Comparison of ENCODE assay signal across 8 mouse cellular contexts in the genomic region with DNA sequence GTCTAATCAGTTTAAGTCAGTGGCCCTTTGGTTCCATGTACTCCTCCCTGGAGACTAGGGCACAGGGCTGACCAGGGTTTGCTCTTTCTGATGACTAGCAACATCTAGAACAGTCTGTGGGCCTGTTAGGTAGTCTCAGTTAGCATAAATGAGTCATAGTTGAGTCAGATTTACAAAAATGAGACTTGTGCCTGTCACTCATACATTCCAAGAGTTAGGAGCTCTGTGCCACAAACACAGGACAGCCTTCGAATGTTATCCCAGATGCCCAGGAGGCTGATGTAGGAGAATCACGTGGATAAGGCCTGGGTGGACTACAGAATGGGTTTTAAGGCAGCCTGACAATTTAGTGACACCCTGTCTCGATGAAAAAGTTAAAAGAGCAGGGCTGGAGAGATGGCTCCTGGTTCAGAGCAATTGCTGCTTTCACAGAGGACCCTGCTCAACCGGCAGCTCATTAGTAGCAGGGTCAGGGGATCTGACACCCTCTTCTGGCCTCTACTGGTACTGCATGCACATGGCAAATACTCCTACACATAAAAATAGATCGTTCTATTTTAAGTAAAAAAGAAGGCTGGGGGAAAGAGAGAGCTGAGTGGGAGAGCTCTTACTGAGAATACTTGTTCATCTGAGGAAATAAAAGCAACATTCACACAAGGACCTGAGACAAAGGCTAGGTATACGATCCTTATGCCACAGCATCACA. TPM values are rescaled to one million over a fixed set of nuclear protein-coding genes. Genes with fewer than 3 reads are reported as not detected.
DNase-seq lines count a peak whose midpoint lies in the region; ATAC-seq and TF ChIP-seq lines count a peak whose summit lies in the region.

No protein-coding gene starts in this region.

- no peaks in the 10 kb centered on the region for H3K9me3 ChIP-seq in hindbrain, embryonic 11.5 days (ENCODE audit: control insufficient read depth, low read length)
- no peaks in the 10 kb centered on the region for H3K9me3 ChIP-seq in hindbrain, embryonic 10.5 days
- no peaks in the 10 kb centered on the region for H3K9me3 ChIP-seq in ES-E14 (ENCODE audit: control insufficient read depth, insufficient read depth, low read depth, low read length)

- no peak overlapping the region for H3K27ac ChIP-seq in hindbrain, embryonic 11.5 days (ENCODE audit: low read depth, low read length)
- H3K27ac ChIP-seq in hindbrain, embryonic 10.5 days = no peak overlapping the region
- H3K27ac ChIP-seq in ES-E14 (ENCODE audit: insufficient read depth, low read depth, low read length, poor library complexity, severe bottlenecking) = no peak overlapping the region

- no peak overlapping the region for H3K9ac ChIP-seq in hindbrain, embryonic 11.5 days (ENCODE audit: low read depth, low read length)
- H3K9ac ChIP-seq in ES-E14 (ENCODE audit: insufficient read depth, low read depth, low read length, poor library complexity, severe bottlenecking) = no peak overlapping the region

- WGBS in hindbrain, embryonic 11.5 days = 73% methylated on average over 6 of the region's 6 CpGs
- 67% methylated on average over 6 of the region's 6 CpGs for WGBS in hindbrain, embryonic 10.5 days

- ATAC-seq in hindbrain, embryonic 11.5 days (ENCODE audit: low FRiP score) = no peak
- ATAC-seq in common myeloid progenitor, adult 5-6 weeks (replicated peaks; ENCODE audit: low read depth, poor library complexity, severe bottlenecking) = peak; percentile 78

- peak; percentile 35 for DNase-seq in hindbrain, embryonic 11.5 days (ENCODE audit: low spot score)
- no peak for DNase-seq in hindbrain, embryonic 10.5 days (ENCODE audit: low spot score)
- peak; percentile 58 for DNase-seq in ES-E14 (ENCODE audit: low read depth, low spot score)
- DNase-seq in left cerebral cortex, adult 18-20 months (ENCODE audit: low spot score in 2 of 2) = peak; percentile 59 to 68
- DNase-seq in right cerebral cortex, postnatal 14 days = peak; percentile 73
- DNase-seq in urinary bladder, adult 2 months (ENCODE audit: low spot score) = no peak
- no peak for DNase-seq in gastrocnemius, postnatal 25 days

- H3K4me1 ChIP-seq in hindbrain, embryonic 11.5 days (replicated peaks; ENCODE audit: control insufficient read depth, insufficient read depth, low read length) = no peaks in the 10 kb centered on the region
- no peaks in the 10 kb centered on the region for H3K4me1 ChIP-seq in hindbrain, embryonic 10.5 days (replicated peaks)
- H3K4me1 ChIP-seq in ES-E14 (ENCODE audit: control insufficient read depth in 2 of 2, insufficient read depth in 2 of 2, low read length in 2 of 2, poor library complexity in 1 of 2) = peaks cover 2 to 4% of the 10 kb centered on the region in 2 experiments; a peak in 1 of 4 replicates

- in situ Hi-C loops in ES-E14 (cut with MboI; ENCODE audit: low sequenced_read_pairs in 2 of 2, unreplicated experiment in 2 of 2) = loop anchor here in 1 of 2 experiments (25.0 kb wide), 1 partner anchor 184 kb away; no protein-coding TSS in a partner anchor

- no peak overlapping the region for H3K4me3 ChIP-seq in hindbrain, embryonic 11.5 days (ENCODE audit: low read depth, low read length)
- no peak overlapping the region for H3K4me3 ChIP-seq in hindbrain, embryonic 10.5 days
- H3K4me3 ChIP-seq in ES-E14 (ENCODE audit: insufficient read depth in 1 of 2, low read depth in 1 of 2, low read length in 2 of 2, poor library complexity in 1 of 2, severe bottlenecking in 1 of 2) = no peak overlapping the region

- no peak overlapping the region for H3K4me2 ChIP-seq in hindbrain, embryonic 11.5 days (replicated peaks; ENCODE audit: low read depth, low read length)

- no peaks in the 10 kb centered on the region for H3K27me3 ChIP-seq in hindbrain, embryonic 11.5 days (ENCODE audit: control insufficient read depth, insufficient read depth, low read length)
- no peaks in the 10 kb centered on the region for H3K27me3 ChIP-seq in hindbrain, embryonic 10.5 days (ENCODE audit: insufficient read depth, poor library complexity, severe bottlenecking)

- no peaks in the 10 kb centered on the region for H3K36me3 ChIP-seq in hindbrain, embryonic 11.5 days (ENCODE audit: control insufficient read depth, insufficient read depth, low read length)
- no peaks in the 10 kb centered on the region for H3K36me3 ChIP-seq in hindbrain, embryonic 10.5 days
- no peaks in the 10 kb centered on the region for H3K36me3 ChIP-seq in ES-E14 (ENCODE audit: control insufficient read depth, insufficient read depth, low read length, poor library complexity, severe bottlenecking)

TF ChIP-seq in ES-E14, 5 proteins besides CTCF, POLR2A, EP300 and RAD21:
- TF ChIP-seq HCFC1 (IDR thresholded peaks at IDR 0.05; ENCODE audit: borderline replicate concordance, insufficient read depth, low read length) (no peak), ZC3H11A (IDR thresholded peaks at IDR 0.05; ENCODE audit: borderline replicate concordance, low read depth, low read length) (peak; percentile 48; the same call in 1 of the 2 replicates)

RNA-seq across cellular contexts. Expression of a gene that starts 11.3 kb away (rescaled TPM):
- 0.66 and 0.93 TPM in 2 replicates for polyA plus RNA-seq in hindbrain, embryonic 11.5 days (2014; fragmentation: Nextera tagmentation; extraction: Ambion mirVana)
- 0.95 and 1.2 TPM in 2 replicates for polyA plus RNA-seq in hindbrain, embryonic 10.5 days (2016; fragmentation: Nextera tagmentation; extraction: Ambion mirVana)
- total RNA-seq in ES-E14 (2012; rRNA removed) = 0.58 and 1.3 TPM in 2 replicates
- 4.8 and 6.1 TPM in 2 replicates for total RNA-seq in common myeloid progenitor, adult 5-6 weeks (2017)
- 10 to 100 TPM; 12.8 to 14.9 TPM for total RNA-seq in left cerebral cortex, adult 18-20 months (2021)
- 15.2 and 15.4 TPM in 2 replicates for polyA plus RNA-seq in urinary bladder, adult 2 months (2012; rRNA removed)
- total RNA-seq in gastrocnemius, postnatal 25 days (2021) = 1 to 10 TPM; 1.3 TPM

RNA-seq across cellular contexts. Expression of a gene that starts 18.3 kb away (rescaled TPM):
- 33.2 and 37.4 TPM in 2 replicates for polyA plus RNA-seq in hindbrain, embryonic 11.5 days (2014; fragmentation: Nextera tagmentation; extraction: Ambion mirVana)
- polyA plus RNA-seq in hindbrain, embryonic 10.5 days (2016; fragmentation: Nextera tagmentation; extraction: Ambion mirVana) = 20.1 and 28.7 TPM in 2 replicates
- 8.7 and 10.1 TPM in 2 replicates for total RNA-seq in ES-E14 (2012; rRNA removed)
- total RNA-seq in common myeloid progenitor, adult 5-6 weeks (2017) = 12.4 and 13.4 TPM in 2 replicates
- 10 to 100 TPM; 37.3 to 38.4 TPM for total RNA-seq in left cerebral cortex, adult 18-20 months (2021)
- polyA plus RNA-seq in urinary bladder, adult 2 months (2012; rRNA removed) = 15.8 and 17.4 TPM in 2 replicates
- 10 to 100 TPM; 11.3 to 14.0 TPM for total RNA-seq in gastrocnemius, postnatal 25 days (2021)

RNA-seq across cellular contexts. Expression of a gene that starts 54.2 kb away (rescaled TPM):
- 28.9 and 37.1 TPM in 2 replicates for polyA plus RNA-seq in hindbrain, embryonic 11.5 days (2014; fragmentation: Nextera tagmentation; extraction: Ambion mirVana)
- polyA plus RNA-seq in hindbrain, embryonic 10.5 days (2016; fragmentation: Nextera tagmentation; extraction: Ambion mirVana) = 24.7 and 25.3 TPM in 2 replicates
- total RNA-seq in ES-E14 (2012; rRNA removed) = 46.8 and 72.9 TPM in 2 replicates
- 56.0 and 56.5 TPM in 2 replicates for total RNA-seq in common myeloid progenitor, adult 5-6 weeks (2017)
- total RNA-seq in left cerebral cortex, adult 18-20 months (2021) = 10 to 100 TPM; 45.9 to 47.3 TPM
- polyA plus RNA-seq in urinary bladder, adult 2 months (2012; rRNA removed) = 36.2 and 43.8 TPM in 2 replicates
- total RNA-seq in gastrocnemius, postnatal 25 days (2021) = 10 to 100 TPM; 42.9 to 46.1 TPM

Comparison
In these comparisons a context has a peak if more than half of its experiments do, and no peak if none do; other contexts are left out.
1. DNase-seq: peak in hindbrain, embryonic 11.5 days (single experiment), ES-E14 (single experiment), left cerebral cortex, adult 18-20 months (2 of 2) and right cerebral cortex, postnatal 14 days (single experiment); none in hindbrain, embryonic 10.5 days (single experiment), urinary bladder, adult 2 months (single experiment) and gastrocnemius, postnatal 25 days (single experiment).